Mouse (Mus musculus) liver, adult 2 months (tissue): ENCODE data around the gene Pecam1.

Source experiments
- CTCF ChIP-seq: fragments of 200-500 bp; IDR thresholded peaks from 2 replicates; pipeline ENCODE4 v1.5.1; 2011; ENCODE audit warnings: low read depth, low read length, control low read depth
- POLR2A ChIP-seq: fragments of 200-500 bp; IDR thresholded peaks from 2 replicates; pipeline ENCODE4 v1.6.1; 2011; ENCODE audit warnings: low read length, control low read depth; ENCODE audit not compliant: insufficient read depth; ENCODE audit errors: extremely low read depth

DNA sequence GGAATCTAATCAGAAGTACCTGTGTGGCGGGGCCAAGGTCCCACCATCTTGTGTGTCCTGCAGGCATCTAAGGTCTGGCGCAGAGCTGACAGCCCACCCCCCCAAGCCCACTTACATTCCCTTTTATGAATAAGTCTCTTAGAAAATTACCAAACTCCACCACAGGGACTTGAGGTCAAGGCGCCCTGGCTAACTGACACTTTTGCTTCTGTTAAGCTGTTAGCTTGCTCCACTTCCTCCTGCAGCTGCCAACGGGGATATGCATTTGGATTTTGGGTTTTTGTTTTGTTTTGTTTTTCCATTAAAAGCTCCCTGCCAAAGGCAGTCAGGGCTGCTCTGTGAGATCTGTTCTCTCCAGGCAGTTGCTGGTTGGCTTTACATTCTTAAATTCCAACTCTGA lies 134.9 kb downstream of the Pecam1 start:
- TF ChIP-seq CTCF = no peak
- no peak for TF ChIP-seq POLR2A
